Mouse (Mus musculus) heart, embryonic 13.5 days (tissue): ENCODE measurements around the gene Vwa8. TPM values are rescaled to one million over a fixed set of nuclear protein-coding genes. Genes with fewer than 3 reads are reported as not detected.

Source experiments
- ATAC-seq: fragments of 200-750 bp; cut with Nextera tagmentation; 2 replicates; pipeline ENCODE4 v1.8.0; 2017; ENCODE audit warnings: moderate TSS enrichment; ENCODE audit not compliant: insufficient number of reproducible peaks, low FRiP score, low TSS enrichment; ENCODE audit errors: extremely low read depth
- H3K27ac ChIP-seq: fragments of 300-500 bp; sonication (generic); replicated peaks from 2 replicates; pipeline ENCODE4 v1.5.1; 2015; ENCODE audit warnings: moderate library complexity, mild to moderate bottlenecking, inconsistent platforms
- H3K27me3 ChIP-seq: fragments of 300-500 bp; sonication (generic); replicated peaks from 2 replicates; pipeline ENCODE4 v1.6.1; 2015; ENCODE audit warnings: mild to moderate bottlenecking, inconsistent platforms
- H3K36me3 ChIP-seq: fragments of 300-500 bp; sonication (generic); 2 replicates; pipeline ENCODE4 v1.6.1; 2015; ENCODE audit warnings: mild to moderate bottlenecking, inconsistent platforms
- H3K4me1 ChIP-seq: fragments of 300-500 bp; sonication (generic); 2 replicates; pipeline ENCODE4 v1.6.1; 2015; ENCODE audit warnings: inconsistent platforms
- H3K4me2 ChIP-seq: fragments of 300-500 bp; sonication (generic); 2 replicates; pipeline ENCODE4 v1.6.1; 2015; ENCODE audit warnings: inconsistent platforms, mild to moderate bottlenecking, moderate library complexity
- H3K4me3 ChIP-seq: fragments of 300-500 bp; sonication (generic); 2 replicates; pipeline ENCODE4 v1.5.1; 2015; ENCODE audit warnings: moderate library complexity, mild to moderate bottlenecking, inconsistent platforms
- H3K9ac ChIP-seq: fragments of 300-500 bp; sonication (generic); 2 replicates; pipeline ENCODE4 v1.6.1; 2015; ENCODE audit warnings: inconsistent platforms, mild to moderate bottlenecking, moderate library complexity
- H3K9me3 ChIP-seq: fragments of 300-500 bp; sonication (generic); 2 replicates; pipeline ENCODE4 v1.6.1; 2016; ENCODE audit warnings: inconsistent platforms
- WGBS: fragments of 180-500 bp; shearing (Covaris S2); methylation state at CpG from one replicate; pipeline ENCODE4 v1.1.7; 2015; ENCODE audit warnings: mixed read lengths; 5-methylcytosine and 5-hydroxymethylcytosine counted together
- polyA plus RNA-seq: library from polyadenylated mRNA; unstranded; fragments of >200 nt; fragmentation: Nextera tagmentation; extraction: Ambion mirVana; gene quantifications from 2 replicates; pipeline ENCODE4 v1.2.1, GENCODE M21; 2015

The Vwa8 gene
- polyA plus RNA-seq, 1 experiment from 2014 or later = 14.9 TPM

GRCm38 (mm10) chr14:78923631-78924030, 74.8 kb downstream of the Vwa8 start:
- Histone ChIP-seq H3K27ac (no peak overlapping the region), H3K4me2 (no peak overlapping the region), H3K4me1 (peaks cover 8% of the 10 kb centered on the region; the same call in 1 of the 2 replicates), H3K27me3 (no peaks in the 10 kb centered on the region), H3K9ac (no peak overlapping the region), H3K4me3 (no peak overlapping the region), H3K9me3 (no peaks in the 10 kb centered on the region), H3K36me3 (peaks cover 8% of the 10 kb centered on the region)
- ATAC-seq = no peak
- WGBS = 82% methylated on average over 5 of the region's 5 CpGs

- H3K9ac ChIP-seq = no peak overlapping the region
- H3K27me3 ChIP-seq = no peaks in the 10 kb centered on the region
- H3K4me2 ChIP-seq = no peak overlapping the region
- H3K4me3 ChIP-seq = no peak overlapping the region
- H3K4me1 ChIP-seq = peaks cover 3% of the 10 kb centered on the region; the same call in 1 of the 2 replicates
- H3K9me3 ChIP-seq = no peaks in the 10 kb centered on the region
- peaks cover 8% of the 10 kb centered on the region for H3K36me3 ChIP-seq
- 80% methylated on average over 21 of the region's 21 CpGs for WGBS
- no peak overlapping the region for H3K27ac ChIP-seq
- ATAC-seq = no peak
Measured at GRCm38 (mm10) chr14:78924755-78925537, 76.1 kb downstream of the Vwa8 start.

GRCm38 (mm10) chr14:78932094-78932493, 83.2 kb downstream of the Vwa8 start:
- Histone ChIP-seq H3K4me3 (no peak overlapping the region), H3K9ac (no peak overlapping the region), H3K4me2 (no peak overlapping the region), H3K27me3 (no peaks in the 10 kb centered on the region), H3K36me3 (peaks cover 20% of the 10 kb centered on the region), H3K27ac (no peak overlapping the region), H3K4me1 (no peaks in the 10 kb centered on the region), H3K9me3 (no peaks in the 10 kb centered on the region)
- no peak for ATAC-seq
- 77% methylated on average over 2 of the region's 2 CpGs for WGBS

GRCm38 (mm10) chr14:78933399-78933798, 84.5 kb downstream of the Vwa8 start:
- H3K36me3 ChIP-seq = peaks cover 28% of the 10 kb centered on the region
- H3K27ac ChIP-seq = no peak overlapping the region
- ATAC-seq = no peak
- no peaks in the 10 kb centered on the region for H3K9me3 ChIP-seq
- H3K9ac ChIP-seq = no peak overlapping the region
- WGBS = 60% methylated on average over 8 of the region's 8 CpGs
- H3K4me2 ChIP-seq = no peak overlapping the region
- H3K4me3 ChIP-seq = no peak overlapping the region
- H3K4me1 ChIP-seq = no peaks in the 10 kb centered on the region
- no peaks in the 10 kb centered on the region for H3K27me3 ChIP-seq

GRCm38 (mm10) chr14:78934596-78934995, 85.7 kb downstream of the Vwa8 start:
- 73% methylated on average over 6 of the region's 6 CpGs for WGBS

GRCm38 (mm10) chr14:78935796-78936195, 86.9 kb downstream of the Vwa8 start:
- Histone ChIP-seq H3K27me3 (no peaks in the 10 kb centered on the region), H3K4me1 (no peaks in the 10 kb centered on the region), H3K9ac (no peak overlapping the region), H3K27ac (no peak overlapping the region), H3K4me2 (no peak overlapping the region), H3K4me3 (no peak overlapping the region), H3K36me3 (peaks cover 34% of the 10 kb centered on the region), H3K9me3 (no peaks in the 10 kb centered on the region)
- ATAC-seq = no peak
- WGBS = 47% methylated on average over 3 of the region's 3 CpGs

More at GRCm38 (mm10) chr14:78934596-78934995, 85.7 kb downstream of the Vwa8 start:
- no peak overlapping the region for H3K9ac ChIP-seq
- H3K27ac ChIP-seq = no peak overlapping the region
- no peak overlapping the region for H3K4me3 ChIP-seq
- H3K9me3 ChIP-seq = no peaks in the 10 kb centered on the region
- no peaks in the 10 kb centered on the region for H3K4me1 ChIP-seq
- H3K36me3 ChIP-seq = peaks cover 28% of the 10 kb centered on the region
- no peak overlapping the region for H3K4me2 ChIP-seq
- ATAC-seq = no peak
- no peaks in the 10 kb centered on the region for H3K27me3 ChIP-seq

- no peak for ATAC-seq
- Histone ChIP-seq H3K4me1 (peaks cover 10% of the 10 kb centered on the region), H3K4me2 (no peak overlapping the region), H3K9me3 (no peaks in the 10 kb centered on the region), H3K4me3 (no peak overlapping the region), H3K27me3 (no peaks in the 10 kb centered on the region), H3K36me3 (peaks cover 16% of the 10 kb centered on the region), H3K9ac (no peak overlapping the region), H3K27ac (no peak overlapping the region)
- WGBS = 70% methylated on average over 11 of the region's 11 CpGs
Measured at GRCm38 (mm10) chr14:78941741-78942475, 93.1 kb downstream of the Vwa8 start.

- H3K4me2 ChIP-seq = no peak overlapping the region
- H3K9ac ChIP-seq = no peak overlapping the region
- no peak for ATAC-seq
- 73% methylated on average over 2 of the region's 2 CpGs for WGBS
- no peak overlapping the region for H3K27ac ChIP-seq
- H3K4me3 ChIP-seq = no peak overlapping the region
- H3K27me3 ChIP-seq = no peaks in the 10 kb centered on the region
- no peaks in the 10 kb centered on the region for H3K9me3 ChIP-seq
- H3K36me3 ChIP-seq = peaks cover 19% of the 10 kb centered on the region
- no peaks in the 10 kb centered on the region for H3K4me1 ChIP-seq
Measured at GRCm38 (mm10) chr14:78955745-78956144, 106.9 kb downstream of the Vwa8 start.

- Histone ChIP-seq H3K9me3 (no peaks in the 10 kb centered on the region), H3K36me3 (peaks cover 6% of the 10 kb centered on the region; the same call in 1 of the 2 replicates), H3K27me3 (no peaks in the 10 kb centered on the region), H3K9ac (no peak overlapping the region), H3K4me1 (no peaks in the 10 kb centered on the region), H3K27ac (no peak overlapping the region), H3K4me3 (no peak overlapping the region), H3K4me2 (no peak overlapping the region)
- ATAC-seq = no peak
- WGBS = 85% methylated on average over 10 of the region's 10 CpGs
Measured at GRCm38 (mm10) chr14:78970621-78971020, 121.8 kb downstream of the Vwa8 start.

- Histone ChIP-seq H3K27ac (no peak overlapping the region), H3K36me3 (no peaks in the 10 kb centered on the region), H3K4me2 (no peak overlapping the region), H3K9me3 (no peaks in the 10 kb centered on the region), H3K27me3 (no peaks in the 10 kb centered on the region), H3K9ac (no peak overlapping the region), H3K4me3 (no peak overlapping the region), H3K4me1 (no peaks in the 10 kb centered on the region)
- 57% methylated on average over 1 of the region's 1 CpGs for WGBS
- ATAC-seq = no peak
Measured at GRCm38 (mm10) chr14:78972424-78972823, 123.6 kb downstream of the Vwa8 start.

- peaks cover 22% of the 10 kb centered on the region for H3K4me1 ChIP-seq
- no peak for ATAC-seq
- peak overlapping the region; percentile 74 for H3K27ac ChIP-seq
- H3K4me2 ChIP-seq = no peak overlapping the region
- H3K36me3 ChIP-seq = 0 out of 2 replicates have a peak, but pooled peaks cover 5% of the 10 kb centered on the region
- no peak overlapping the region for H3K9ac ChIP-seq
- 48% methylated on average over 2 of the region's 2 CpGs for WGBS
- H3K4me3 ChIP-seq = no peak overlapping the region
- H3K27me3 ChIP-seq = no peaks in the 10 kb centered on the region
- H3K9me3 ChIP-seq = no peaks in the 10 kb centered on the region
Measured at GRCm38 (mm10) chr14:78983104-78983503, 134.3 kb downstream of the Vwa8 start.
